Mouse (Mus musculus) bone marrow, adult 2 months (tissue): ENCODE results near the gene Foxo6.

Experiments used
- CTCF ChIP-seq: fragments of 200-500 bp; IDR thresholded peaks from 2 replicates; pipeline ENCODE4 v1.5.1; 2011; ENCODE audit warnings: low read length, control low read depth; ENCODE audit not compliant: control insufficient read depth, insufficient read depth
- POLR2A ChIP-seq: fragments of 200-500 bp; IDR thresholded peaks from 2 replicates; pipeline ENCODE4 v1.6.1; 2011; ENCODE audit warnings: low read depth, mild to moderate bottlenecking, control low read depth, low read length, borderline replicate concordance; ENCODE audit not compliant: control insufficient read depth

DNA sequence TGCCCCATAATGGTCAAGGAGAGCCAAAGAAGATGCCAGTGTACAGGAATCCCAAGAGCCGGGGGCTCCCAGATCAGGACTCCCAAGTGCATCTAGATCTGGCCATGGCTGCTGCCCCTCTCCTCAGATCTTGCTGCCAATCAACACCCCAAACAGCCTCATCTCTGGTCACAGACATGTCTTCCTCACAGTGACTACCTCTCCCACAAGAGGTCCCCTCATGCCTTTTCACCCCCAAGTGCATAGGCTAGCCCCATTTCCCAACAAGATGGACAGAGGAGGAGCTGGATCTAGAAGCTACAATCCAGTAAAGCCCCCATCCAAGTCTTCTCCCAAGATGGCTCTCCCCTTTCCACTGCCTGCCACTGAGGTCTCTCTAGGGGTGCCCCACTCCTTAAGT is 1.4 kb downstream of the Foxo6 start:
- no peak for TF ChIP-seq CTCF
- no peak for TF ChIP-seq POLR2A
